Comparison of ENCODE assay signal across 11 mouse cellular contexts in the genomic region with DNA sequence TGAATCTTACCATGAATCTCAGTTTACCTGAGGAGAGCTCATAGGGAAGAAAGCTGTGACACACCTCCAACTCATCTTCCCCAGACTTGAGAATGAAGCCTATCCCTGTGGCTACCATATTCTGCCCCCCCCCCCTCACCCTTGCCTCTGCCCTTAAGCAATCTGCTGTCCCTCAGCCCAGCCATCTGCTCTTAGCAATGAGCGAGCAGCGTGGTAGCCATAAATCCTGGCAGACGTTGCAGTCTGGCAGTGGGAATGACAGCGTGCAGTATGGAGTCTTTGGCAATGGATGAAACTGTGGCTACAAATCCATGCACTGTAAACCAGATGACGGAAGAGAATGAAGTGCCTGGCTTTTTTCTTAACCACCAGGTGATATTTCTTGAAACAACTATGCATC.
DNase-seq lines count a peak whose midpoint lies in the region; ATAC-seq and TF ChIP-seq lines count a peak whose summit lies in the region.
"Had no signal": no experiment of that assay in that cellular context is flagged by ENCODE, and none has a peak within 500 bp of the region (broad histone marks: within the 10 kb centered on the region; RNA-seq: fewer than 3 reads in every experiment).

No protein-coding gene starts in this region.

- H3K9ac ChIP-seq in lung, embryonic 14.5 days: no peak overlapping the region
- no peak overlapping the region for H3K9ac ChIP-seq in neural tube, embryonic 13.5 days
- no peak overlapping the region for H3K9ac ChIP-seq in lung, postnatal 0 days (replicated peaks; ENCODE audit: low read depth)
- H3K9ac ChIP-seq in liver, postnatal 0 days (replicated peaks): no peak overlapping the region

- H3K27ac ChIP-seq in lung, embryonic 14.5 days (ENCODE audit: low read depth): no peak overlapping the region
- no peak overlapping the region for H3K27ac ChIP-seq in neural tube, embryonic 13.5 days (replicated peaks)
- no peak overlapping the region for H3K27ac ChIP-seq in lung, postnatal 0 days (ENCODE audit: low read length)
- no peak overlapping the region for H3K27ac ChIP-seq in liver, postnatal 0 days (ENCODE audit: low read depth)
- H3K27ac ChIP-seq: layer of hippocampus, adult 2 months had no signal

- no peak for TF ChIP-seq CTCF in lung, embryonic 14.5 days (IDR thresholded peaks at IDR 0.05; ENCODE audit: low read depth)
- TF ChIP-seq CTCF in lung, postnatal 0 days (IDR thresholded peaks at IDR 0.05): no peak
- TF ChIP-seq CTCF in liver, postnatal 0 days (IDR thresholded peaks at IDR 0.05; ENCODE audit: low read depth): no peak

- WGBS in lung, embryonic 14.5 days: 35% methylated on average over 5 of the region's 5 CpGs
- WGBS in neural tube, embryonic 13.5 days: 19% methylated on average over 5 of the region's 5 CpGs
- WGBS in lung, postnatal 0 days: 61% methylated on average over 5 of the region's 5 CpGs
- WGBS in liver, postnatal 0 days (ENCODE audit: insufficient replicate concordance): 69% methylated on average over 5 of the region's 5 CpGs

- no peaks in the 10 kb centered on the region for H3K4me1 ChIP-seq in lung, embryonic 14.5 days (ENCODE audit: insufficient read depth)
- H3K4me1 ChIP-seq in neural tube, embryonic 13.5 days (replicated peaks): peaks cover 11% of the 10 kb centered on the region
- no peaks in the 10 kb centered on the region for H3K4me1 ChIP-seq in lung, postnatal 0 days (ENCODE audit: insufficient read depth, low read depth, low read length)
- H3K4me1 ChIP-seq in liver, postnatal 0 days (ENCODE audit: insufficient read depth): no peaks in the 10 kb centered on the region

- no peak overlapping the region for H3K4me2 ChIP-seq in lung, embryonic 14.5 days
- no peak overlapping the region for H3K4me2 ChIP-seq in neural tube, embryonic 13.5 days
- no peak overlapping the region for H3K4me2 ChIP-seq in lung, postnatal 0 days (replicated peaks; ENCODE audit: low read depth, low read length)
- no peak overlapping the region for H3K4me2 ChIP-seq in liver, postnatal 0 days (ENCODE audit: low read depth, low read length)

- TF ChIP-seq EP300 in lung, postnatal 0 days (IDR thresholded peaks at IDR 0.05): no peak
- no peak for TF ChIP-seq EP300 in liver, postnatal 0 days (IDR thresholded peaks at IDR 0.05; ENCODE audit: low read depth)

- DNase-seq in adrenal gland, postnatal 25 days: peak; percentile 12
- DNase-seq in adrenal gland, postnatal 10 days: no peak
- DNase-seq in lung, embryonic 14.5 days: peak; percentile 13
- no peak for DNase-seq in lung, postnatal 14 days
- peak; percentile 91 to 94 for DNase-seq in cerebellum, postnatal 14 days
- DNase-seq in lung, postnatal 0 days (ENCODE audit: low spot score): no peak
- DNase-seq in liver, postnatal 0 days: no peak
- DNase-seq: heart, postnatal 10 days; kidney, adult 2 months had no signal

- H3K27me3 ChIP-seq in lung, embryonic 14.5 days (ENCODE audit: insufficient read depth, low read length): no peaks in the 10 kb centered on the region
- no peaks in the 10 kb centered on the region for H3K27me3 ChIP-seq in neural tube, embryonic 13.5 days
- no peaks in the 10 kb centered on the region for H3K27me3 ChIP-seq in lung, postnatal 0 days (replicated peaks; ENCODE audit: insufficient read depth, low read length)
- no peaks in the 10 kb centered on the region for H3K27me3 ChIP-seq in liver, postnatal 0 days (ENCODE audit: insufficient read depth, low read length)

- 0 out of 2 replicates have a peak, but pooled peaks have one; percentile 54 for ATAC-seq in lung, embryonic 14.5 days (ENCODE audit: insufficient read depth)
- ATAC-seq in neural tube, embryonic 13.5 days (ENCODE audit: low read depth): peak; percentile 80
- no peak for ATAC-seq in lung, postnatal 0 days
- ATAC-seq in liver, postnatal 0 days: no peak

- no peak overlapping the region for H3K4me3 ChIP-seq in lung, embryonic 14.5 days (ENCODE audit: low read depth, low read length)
- H3K4me3 ChIP-seq in neural tube, embryonic 13.5 days: no peak overlapping the region
- H3K4me3 ChIP-seq in lung, postnatal 0 days (ENCODE audit: low read depth, low read length): no peak overlapping the region
- no peak overlapping the region for H3K4me3 ChIP-seq in liver, postnatal 0 days (ENCODE audit: low read depth, low read length)
- H3K4me3 ChIP-seq: layer of hippocampus, adult 2 months had no signal

- no peaks in the 10 kb centered on the region for H3K36me3 ChIP-seq in lung, embryonic 14.5 days (ENCODE audit: insufficient read depth)
- H3K36me3 ChIP-seq in neural tube, embryonic 13.5 days: no peaks in the 10 kb centered on the region
- H3K36me3 ChIP-seq in lung, postnatal 0 days (ENCODE audit: insufficient read depth, low read length): no peaks in the 10 kb centered on the region
- H3K36me3 ChIP-seq in liver, postnatal 0 days (replicated peaks; ENCODE audit: insufficient read depth, low read length): no peaks in the 10 kb centered on the region

- no peaks in the 10 kb centered on the region for H3K9me3 ChIP-seq in lung, embryonic 14.5 days (ENCODE audit: low read depth, low read length)
- no peaks in the 10 kb centered on the region for H3K9me3 ChIP-seq in neural tube, embryonic 13.5 days
- no peaks in the 10 kb centered on the region for H3K9me3 ChIP-seq in lung, postnatal 0 days (ENCODE audit: low read length)
- H3K9me3 ChIP-seq in liver, postnatal 0 days (ENCODE audit: low read length): no peaks in the 10 kb centered on the region

Comparison
In these comparisons a context has a peak if more than half of its experiments do, and no peak if none do; other contexts are left out.
1. DNase-seq: peak in adrenal gland, postnatal 25 days (single experiment), lung, embryonic 14.5 days (single experiment) and cerebellum, postnatal 14 days (2 of 2); none in adrenal gland, postnatal 10 days (single experiment), lung, postnatal 14 days (single experiment), lung, postnatal 0 days (single experiment) and liver, postnatal 0 days (single experiment).
2. ATAC-seq: peak in lung, embryonic 14.5 days (single experiment) and neural tube, embryonic 13.5 days (single experiment); none in lung, postnatal 0 days (single experiment) and liver, postnatal 0 days (single experiment).